Mouse (Mus musculus): ENCODE measurements around the gene Ints5. TPM values are rescaled to one million over a fixed set of nuclear protein-coding genes. Genes with fewer than 3 reads are reported as not detected.
"Not testable (repeated sequence)": the region's sequence is repeated elsewhere in the genome, so short reads cannot be mapped to it uniquely, and the experiment has no call there.

Ints5 gene
- polyA plus RNA-seq, 1 experiment from 2014 or later = 46.5 TPM

DNA sequence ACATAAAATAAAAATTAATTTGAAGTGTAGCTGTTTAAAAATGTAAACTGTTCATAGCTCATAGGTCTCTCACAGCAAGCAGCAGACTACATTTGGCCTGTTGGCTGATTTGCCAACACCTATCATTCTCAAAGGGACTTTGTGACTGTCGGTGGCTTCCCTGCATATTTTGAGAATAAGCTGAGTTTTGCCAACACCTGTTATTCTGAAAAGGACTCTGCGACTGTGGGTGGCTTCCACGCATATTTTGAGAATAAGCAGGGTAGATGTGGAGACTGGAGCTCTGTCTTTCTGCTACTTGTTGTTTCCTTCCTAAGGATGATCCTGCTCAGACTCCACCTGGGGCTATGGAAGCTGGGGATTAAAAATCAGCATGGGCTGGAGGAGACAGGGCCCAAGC is 39.7 kb upstream of the Ints5 start:
- Histone ChIP-seq H3K27ac (ENCODE audit: low read depth) (no peak overlapping the region), H3K4me3 (ENCODE audit: low read depth, low read length) (no peak overlapping the region), H3K36me3 (ENCODE audit: insufficient read depth) (no peaks in the 10 kb centered on the region), H3K4me2 (no peak overlapping the region), H3K9ac (no peak overlapping the region), H3K4me1 (ENCODE audit: insufficient read depth) (0 out of 2 replicates have a peak, but pooled peaks cover 7% of the 10 kb centered on the region), H3K9me3 (ENCODE audit: low read depth, low read length) (no peaks in the 10 kb centered on the region), H3K27me3 (ENCODE audit: insufficient read depth, low read length) (no peaks in the 10 kb centered on the region)
- TF ChIP-seq CTCF (IDR thresholded peaks at IDR 0.05; ENCODE audit: low read depth) = no peak
- 80% methylated on average over 3 of the region's 3 CpGs for WGBS
- no peak for ATAC-seq (ENCODE audit: insufficient read depth)
- no peak for DNase-seq

DNA sequence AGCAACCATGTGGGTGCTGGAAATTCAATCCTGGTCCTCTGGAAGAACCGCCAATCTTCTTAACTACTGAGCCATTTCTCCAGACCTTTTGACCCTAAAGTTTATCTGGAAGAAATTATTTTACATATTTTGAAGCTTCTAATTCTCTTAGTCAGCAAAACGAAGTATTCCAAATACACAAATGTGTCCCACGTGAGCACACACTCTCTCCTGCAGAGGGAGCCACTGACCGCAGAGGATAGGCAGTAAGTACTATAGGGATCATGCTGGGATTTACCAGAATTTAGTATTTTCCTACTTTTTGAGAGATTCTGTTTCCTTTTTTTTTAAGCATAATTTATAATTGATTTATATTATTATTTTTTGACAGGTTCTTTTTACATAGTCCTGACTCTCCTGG is 35.1 kb upstream of the Ints5 start:
- no peaks in the 10 kb centered on the region for H3K27me3 ChIP-seq (ENCODE audit: insufficient read depth, low read length)
- 36% methylated on average over 4 of the region's 4 CpGs for WGBS
- no peaks in the 10 kb centered on the region for H3K4me1 ChIP-seq (ENCODE audit: insufficient read depth)
- no peak overlapping the region for H3K27ac ChIP-seq (ENCODE audit: low read depth)
- no peak for ATAC-seq (ENCODE audit: insufficient read depth)
- H3K36me3 ChIP-seq (ENCODE audit: insufficient read depth) = no peaks in the 10 kb centered on the region
- no peak overlapping the region for H3K9ac ChIP-seq
- H3K9me3 ChIP-seq (ENCODE audit: low read depth, low read length) = no peaks in the 10 kb centered on the region
- TF ChIP-seq CTCF (IDR thresholded peaks at IDR 0.05; ENCODE audit: low read depth) = peak; percentile 68
- no peak overlapping the region for H3K4me3 ChIP-seq (ENCODE audit: low read depth, low read length)
- H3K4me2 ChIP-seq = no peak overlapping the region
- peak; percentile 77 for DNase-seq

DNA sequence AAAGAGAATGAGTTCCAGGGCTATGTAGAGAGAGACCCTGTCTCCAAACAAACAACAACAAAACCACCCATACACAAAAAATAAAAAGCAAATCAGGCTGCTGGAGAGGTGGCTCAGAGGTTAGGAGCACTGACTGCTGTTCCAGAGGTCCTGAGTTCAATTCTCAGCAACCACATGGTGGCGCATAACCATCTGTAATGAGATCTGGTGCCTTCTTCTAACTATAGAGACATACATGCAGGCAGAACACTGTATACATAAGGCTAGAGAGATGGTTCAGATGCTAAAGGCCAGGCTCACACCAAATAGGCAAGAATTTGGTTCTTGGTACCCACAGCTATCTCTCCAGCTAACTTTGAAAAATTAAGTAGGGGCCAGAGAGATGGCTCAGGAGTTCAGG is 33.8 kb upstream of the Ints5 start:
- Histone ChIP-seq H3K9ac (no peak overlapping the region), H3K4me2 (no peak overlapping the region), H3K4me1 (ENCODE audit: insufficient read depth) (no peaks in the 10 kb centered on the region), H3K36me3 (ENCODE audit: insufficient read depth) (no peaks in the 10 kb centered on the region), H3K9me3 (ENCODE audit: low read depth, low read length) (no peaks in the 10 kb centered on the region), H3K27me3 (ENCODE audit: insufficient read depth, low read length) (no peaks in the 10 kb centered on the region), H3K27ac (ENCODE audit: low read depth) (no peak overlapping the region), H3K4me3 (ENCODE audit: low read depth, low read length) (no peak overlapping the region)
- peak; percentile 59; the same call in 1 of the 2 replicates for TF ChIP-seq CTCF (IDR thresholded peaks at IDR 0.05; ENCODE audit: low read depth)
- no peak for ATAC-seq (ENCODE audit: insufficient read depth)
- 17% methylated on average over 1 of the region's 1 CpGs for WGBS
- DNase-seq = peak; percentile 69

DNA sequence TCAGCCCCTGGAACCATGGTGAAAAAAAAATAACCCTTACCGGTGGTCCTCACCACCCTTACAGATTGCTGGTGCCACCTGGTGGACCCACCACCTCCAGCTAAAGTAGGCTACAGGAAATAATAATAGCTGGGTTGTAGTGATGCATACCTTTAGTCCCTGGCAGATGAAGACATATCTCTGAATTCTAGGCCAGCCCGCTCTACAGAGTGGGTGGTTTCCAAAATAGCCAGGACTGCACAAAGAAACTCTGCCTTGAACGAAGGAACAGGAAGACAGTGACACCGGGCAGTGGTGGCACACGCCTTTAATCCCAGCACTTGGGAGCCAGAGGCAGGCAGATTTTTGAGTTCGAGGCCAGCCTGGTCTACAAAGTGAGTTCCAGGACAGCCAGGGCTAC is 28.5 kb upstream of the Ints5 start:
- Histone ChIP-seq H3K4me1 (ENCODE audit: insufficient read depth) (no peaks in the 10 kb centered on the region), H3K9me3 (ENCODE audit: low read depth, low read length) (no peaks in the 10 kb centered on the region), H3K4me2 (no peak overlapping the region), H3K27ac (ENCODE audit: low read depth) (no peak overlapping the region), H3K27me3 (ENCODE audit: insufficient read depth, low read length) (no peaks in the 10 kb centered on the region), H3K36me3 (ENCODE audit: insufficient read depth) (no peaks in the 10 kb centered on the region), H3K4me3 (ENCODE audit: low read depth, low read length) (no peak overlapping the region), H3K9ac (no peak overlapping the region)
- ATAC-seq (ENCODE audit: insufficient read depth) = no peak
- TF ChIP-seq CTCF (IDR thresholded peaks at IDR 0.05; ENCODE audit: low read depth) = no peak
- WGBS = 82% methylated on average over 6 of the region's 6 CpGs
- no peak for DNase-seq

DNA sequence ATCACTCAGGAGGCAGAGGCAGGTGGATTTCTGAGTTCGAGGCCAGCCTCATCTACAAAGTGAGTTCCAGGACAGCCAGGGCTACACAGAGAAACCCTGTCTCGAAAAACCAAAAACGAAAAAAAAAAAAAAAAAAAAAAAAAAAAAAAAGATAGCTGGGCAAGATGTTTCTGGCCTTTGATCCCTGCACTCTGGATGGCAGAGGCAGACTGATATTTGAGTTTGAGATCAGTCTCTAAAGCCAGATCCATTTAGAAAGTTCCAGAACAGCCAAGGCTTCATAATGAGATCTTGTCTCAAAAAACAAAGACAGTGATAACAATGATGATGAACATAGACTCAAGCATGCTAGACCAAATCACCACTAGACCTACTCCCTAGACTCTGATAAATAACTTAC is 22.4 kb upstream of the Ints5 start:
- peak overlapping the region; percentile 93 for H3K4me2 ChIP-seq
- not testable (repeated sequence) for H3K27ac ChIP-seq (ENCODE audit: low read depth); DNase-seq; H3K9me3 ChIP-seq (ENCODE audit: low read depth, low read length); ATAC-seq (ENCODE audit: insufficient read depth); H3K4me1 ChIP-seq (ENCODE audit: insufficient read depth); H3K27me3 ChIP-seq (ENCODE audit: insufficient read depth, low read length)
- 78% methylated on average over 3 of the region's 3 CpGs for WGBS
- H3K4me3 ChIP-seq (ENCODE audit: low read depth, low read length) = peak overlapping the region; percentile 98; the same call in 1 of the 2 replicates
- peak overlapping the region; percentile 94; the same call in 1 of the 2 replicates for H3K9ac ChIP-seq
- peaks cover 21% of the 10 kb centered on the region for H3K36me3 ChIP-seq (ENCODE audit: insufficient read depth)

DNA sequence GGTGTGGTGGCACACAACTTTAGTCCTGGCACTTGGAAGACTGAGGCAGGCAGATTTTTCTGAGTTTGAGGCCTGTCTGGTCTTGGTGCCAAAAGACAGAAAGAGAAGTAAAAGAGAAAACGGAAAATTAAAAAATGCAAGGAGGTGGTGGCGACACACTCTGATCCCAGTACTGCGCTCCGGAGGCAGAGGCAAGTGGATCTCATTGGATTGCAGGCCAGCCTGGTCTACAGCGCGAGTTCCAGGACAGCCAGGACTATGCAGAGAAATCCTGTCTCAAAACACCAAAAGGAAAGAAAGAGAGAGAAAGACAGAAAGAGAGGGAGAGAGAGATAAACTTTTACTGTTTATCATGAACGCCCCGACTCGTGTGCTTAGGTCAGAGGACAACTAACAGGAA is 22.0 kb upstream of the Ints5 start:
- Histone ChIP-seq H3K4me1 (ENCODE audit: insufficient read depth) (peaks cover 6% of the 10 kb centered on the region; the same call in 1 of the 2 replicates), H3K27me3 (ENCODE audit: insufficient read depth, low read length) (no peaks in the 10 kb centered on the region), H3K4me2 (peak overlapping the region; percentile 93), H3K27ac (ENCODE audit: low read depth) (peak overlapping the region; percentile 63; the same call in 1 of the 2 replicates), H3K9ac (peak overlapping the region; percentile 94), H3K4me3 (ENCODE audit: low read depth, low read length) (peak overlapping the region; percentile 98), H3K9me3 (ENCODE audit: low read depth, low read length) (no peaks in the 10 kb centered on the region), H3K36me3 (ENCODE audit: insufficient read depth) (peaks cover 26% of the 10 kb centered on the region)
- peak; percentile 30 for DNase-seq
- TF ChIP-seq CTCF (IDR thresholded peaks at IDR 0.05; ENCODE audit: low read depth) = no peak
- 36% methylated on average over 9 of the region's 9 CpGs for WGBS
- ATAC-seq (ENCODE audit: insufficient read depth) = peak; percentile 52; the same call in 1 of the 2 replicates

DNA sequence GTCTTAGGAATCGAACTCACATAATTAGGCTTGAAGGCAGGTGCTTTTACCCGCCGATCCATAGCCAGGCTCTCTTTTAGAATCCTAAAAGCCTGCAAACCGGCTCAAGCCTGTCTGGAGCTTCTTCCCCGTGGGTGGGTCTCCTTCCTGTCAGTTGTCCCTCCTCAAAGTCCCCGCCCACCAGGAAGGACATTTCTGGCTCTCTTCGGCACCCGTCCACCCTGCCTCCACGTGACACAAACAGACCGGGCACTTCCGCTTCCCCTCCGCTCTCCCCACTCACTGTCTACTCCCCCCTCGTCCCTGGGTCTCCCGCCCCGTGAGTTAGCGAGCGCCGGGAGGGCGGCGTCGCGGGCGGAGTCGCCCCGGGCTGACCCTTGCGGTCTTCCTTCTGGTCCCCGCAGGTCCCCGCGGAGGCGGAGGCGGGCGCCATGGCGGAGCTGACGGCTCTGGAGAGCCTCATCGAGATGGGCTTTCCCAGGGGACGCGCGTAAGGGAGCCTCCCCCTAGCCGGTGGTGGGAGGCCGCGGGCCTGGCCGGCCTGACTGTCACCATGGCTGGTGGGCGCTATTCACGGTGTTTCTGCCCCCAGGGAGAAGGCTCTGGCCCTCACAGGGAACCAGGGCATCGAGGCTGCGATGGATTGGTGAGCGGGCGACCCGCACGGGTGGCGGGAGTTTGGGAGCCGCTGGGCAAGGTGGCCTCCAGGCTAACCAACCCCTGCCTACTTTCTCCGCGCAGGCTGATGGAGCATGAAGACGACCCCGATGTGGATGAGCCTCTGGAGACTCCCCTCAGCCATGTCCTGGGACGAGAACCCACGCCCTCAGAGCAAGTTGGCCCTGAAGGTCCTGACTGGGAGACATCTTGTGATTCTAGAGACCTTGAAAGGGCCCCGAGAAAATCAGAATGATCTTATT is 21.3 kb upstream of the Ints5 start, which contains the start of gene Ubxn1:
TSS of gene Ubxn1 (plus strand) at position 230 of the 920 bp plus-strand sequence.
- H3K36me3 ChIP-seq (ENCODE audit: insufficient read depth) = peaks cover 33% of the 10 kb centered on the region
- peaks cover 6% of the 10 kb centered on the region; the same call in 1 of the 2 replicates for H3K4me1 ChIP-seq (ENCODE audit: insufficient read depth)
- peak; percentile 97 for DNase-seq
- H3K4me3 ChIP-seq (ENCODE audit: low read depth, low read length) = peak within 1 kb of the TSS; percentile 98
- ATAC-seq (ENCODE audit: insufficient read depth) = peak; percentile 98
- peak within 1 kb of the TSS; percentile 76 for H3K27ac ChIP-seq (ENCODE audit: low read depth)
- WGBS = 1% methylated on average over 56 of the region's 59 CpGs
- H3K27me3 ChIP-seq (ENCODE audit: insufficient read depth, low read length) = no peaks in the 10 kb centered on the region
- no peak for TF ChIP-seq CTCF (IDR thresholded peaks at IDR 0.05; ENCODE audit: low read depth)
- peak within 1 kb of the TSS; percentile 93 for H3K4me2 ChIP-seq
- H3K9me3 ChIP-seq (ENCODE audit: low read depth, low read length) = no peaks in the 10 kb centered on the region
- H3K9ac ChIP-seq = peak within 1 kb of the TSS; percentile 94

Data from lung, embryonic 14.5 days (tissue).